8 mouse cellular contexts compared by ENCODE assay signal in the genomic region with DNA sequence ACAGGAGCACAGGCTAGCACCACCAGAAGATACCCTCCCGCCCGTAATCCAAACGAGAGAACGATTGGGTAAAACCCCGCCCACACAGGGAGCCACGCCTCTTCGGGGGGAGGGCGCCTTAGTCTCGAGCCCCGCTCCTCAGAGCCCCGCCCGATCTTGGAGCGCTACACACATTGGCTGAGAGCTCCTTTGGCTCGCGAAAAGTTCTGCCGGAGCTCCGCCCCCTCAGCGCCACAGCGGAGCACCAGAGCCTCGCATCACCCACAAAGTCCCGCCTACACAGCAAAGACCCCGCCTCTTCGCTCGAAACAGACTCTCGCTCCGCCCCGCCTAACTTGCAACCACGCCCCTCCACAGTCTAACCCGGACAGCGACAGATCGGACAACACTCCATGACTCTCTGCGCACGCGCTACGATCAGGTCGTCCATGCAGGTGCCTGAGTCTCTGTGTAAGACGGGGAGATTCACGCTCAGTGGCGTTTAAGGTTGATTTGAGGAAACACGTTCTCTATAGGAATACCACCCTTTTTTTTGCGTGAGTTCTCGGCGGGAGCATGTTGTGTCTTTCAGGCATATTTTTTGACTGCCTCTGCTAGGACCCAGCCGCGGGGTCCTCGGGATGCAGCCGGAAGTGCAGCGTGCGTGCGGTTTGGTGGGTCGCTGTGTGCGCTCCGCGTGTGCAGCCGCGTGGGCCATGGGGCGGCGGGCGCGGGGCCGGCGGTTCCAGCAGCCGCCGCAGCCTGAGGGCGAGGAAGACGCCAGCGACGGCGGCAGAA. TPM values are rescaled to one million over a fixed set of nuclear protein-coding genes. Genes with fewer than 3 reads are reported as not detected.
DNase-seq lines count a peak whose midpoint lies in the region; ATAC-seq and TF ChIP-seq lines count a peak whose summit lies in the region.

Srd5a1 (minus strand) TSS at position 45 of the 777 bp plus-strand sequence.

- peak within 1 kb of the TSS; percentile 94 for H3K4me2 ChIP-seq in forebrain, embryonic 15.5 days (replicated peaks)

- H3K36me3 ChIP-seq in ES-E14 (ENCODE audit: control insufficient read depth, insufficient read depth, low read length, poor library complexity, severe bottlenecking), result peaks cover 26% of the 10 kb centered on the region
- peaks cover 29% of the 10 kb centered on the region for H3K36me3 ChIP-seq in forebrain, embryonic 15.5 days

- no peak for TF ChIP-seq CTCF in lung, adult 2 months (IDR thresholded peaks at IDR 0.05; ENCODE audit: insufficient read depth, low read length)

- peak within 1 kb of the TSS; percentile 74 to 89 for H3K4me3 ChIP-seq in ES-E14 (ENCODE audit: insufficient read depth in 1 of 2, low read depth in 1 of 2, low read length in 2 of 2, poor library complexity in 1 of 2, severe bottlenecking in 1 of 2)
- peak within 1 kb of the TSS; percentile 91 for H3K4me3 ChIP-seq in forebrain, embryonic 15.5 days
- H3K4me3 ChIP-seq in lung, adult 2 months (replicated peaks; ENCODE audit: extremely low read depth, low read depth, low read length), result peak within 1 kb of the TSS; percentile 85

- peak within 1 kb of the TSS; percentile 56; the same call in 1 of the 2 replicates for H3K27ac ChIP-seq in ES-E14 (ENCODE audit: insufficient read depth, low read depth, low read length, poor library complexity, severe bottlenecking)
- peak within 1 kb of the TSS; percentile 80 for H3K27ac ChIP-seq in forebrain, embryonic 15.5 days (replicated peaks)

- TF ChIP-seq POLR2A in lung, adult 2 months (IDR thresholded peaks at IDR 0.05; ENCODE audit: borderline replicate concordance, extremely low read depth, low read depth, low read length), result peak; percentile 47; the same call in 1 of the 2 replicates

- no peaks in the 10 kb centered on the region for H3K9me3 ChIP-seq in ES-E14 (ENCODE audit: control insufficient read depth, insufficient read depth, low read depth, low read length)
- H3K9me3 ChIP-seq in forebrain, embryonic 15.5 days, result no peaks in the 10 kb centered on the region

- peak; percentile 99 for ATAC-seq in forebrain, embryonic 15.5 days (replicated peaks)
- ATAC-seq in neutrophil, adult 5-6 weeks (ENCODE audit: extremely low read depth, insufficient number of reproducible peaks, low FRiP score, poor library complexity, severe bottlenecking), result peak; percentile 91

- H3K27me3 ChIP-seq in forebrain, embryonic 15.5 days, result no peaks in the 10 kb centered on the region

- peak; percentile 99 for DNase-seq in ES-E14 (ENCODE audit: low read depth, low spot score)
- peak; percentile 100 for DNase-seq in cerebellum, adult 11-12 months
- peak; percentile 99 for DNase-seq in heart, postnatal 25 days (ENCODE audit: low spot score)
- DNase-seq in layer of hippocampus, adult 18-20 months (ENCODE audit: low spot score in 2 of 2), result peak; percentile 99 to 100
- DNase-seq in lung, adult 2 months, result peak; percentile 99
- peak; percentile 99 to 100 for DNase-seq in thymus, adult 18-20 months

- in situ Hi-C loops in ES-E14 (cut with MboI; ENCODE audit: low sequenced_read_pairs in 2 of 2, unreplicated experiment in 2 of 2), result no loop called here

- under 1% methylated on average over 69 of the region's 69 CpGs for WGBS in forebrain, embryonic 15.5 days
- under 1% methylated on average over 68 of the region's 69 CpGs for WGBS in lung, adult 2 months

- H3K9ac ChIP-seq in ES-E14 (ENCODE audit: insufficient read depth, low read depth, low read length, poor library complexity, severe bottlenecking), result peak within 1 kb of the TSS; percentile 92
- H3K9ac ChIP-seq in forebrain, embryonic 15.5 days (replicated peaks), result peak within 1 kb of the TSS; percentile 67

- H3K4me1 ChIP-seq in ES-E14 (ENCODE audit: control insufficient read depth in 2 of 2, insufficient read depth in 2 of 2, low read length in 2 of 2, poor library complexity in 1 of 2), result peaks cover 0 to 6% of the 10 kb centered on the region in 2 experiments; a peak in 1 of 4 replicates
- H3K4me1 ChIP-seq in forebrain, embryonic 15.5 days, result peaks cover 17% of the 10 kb centered on the region
- H3K4me1 ChIP-seq in lung, adult 2 months (ENCODE audit: control insufficient read depth, insufficient read depth, low read length), result peaks cover 3% of the 10 kb centered on the region

- intact Hi-C loops in heart, postnatal 25 days (cut with DNase I), result loop anchor here (5.0 to 10.0 kb wide), 4 partner anchors 59 to 1029 kb away; partner anchors contain the start of genes Fastkd3, Mtrr, Nsun2 and Tent4a

TF ChIP-seq in ES-E14, 5 proteins besides CTCF, POLR2A, EP300 and RAD21:
- TF ChIP-seq CHD2 (IDR thresholded peaks at IDR 0.05; ENCODE audit: low read depth, low read length) (no peak), HCFC1 (IDR thresholded peaks at IDR 0.05; ENCODE audit: borderline replicate concordance, insufficient read depth, low read length) (peak; percentile 74)
TF ChIP-seq in ES-E14: peak in this region for 1.

RNA-seq across cellular contexts. Expression of gene Srd5a1, which starts in this region (rescaled TPM):
- 11.5 and 13.5 TPM in 2 replicates for total RNA-seq in ES-E14 (2012; rRNA removed)
- polyA plus RNA-seq in forebrain, embryonic 15.5 days (2015; fragmentation: Nextera tagmentation; extraction: Ambion mirVana), result 24.1 and 28.3 TPM in 2 replicates
- total RNA-seq in heart, postnatal 25 days (2021), result 1 to 10 TPM; 1.4 TPM
- total RNA-seq in layer of hippocampus, adult 18-20 months (2021), result 1 to 10 TPM; 7.2 to 8.0 TPM
- 1.8 and 3.4 TPM in 2 replicates for polyA plus RNA-seq in lung, adult 2 months (2012; rRNA removed)
- total RNA-seq in neutrophil, adult 5-6 weeks (2017), result 0.37 and 0.58 TPM in 2 replicates

Comparison
In these comparisons a context has a peak if more than half of its experiments do, and no peak if none do; other contexts are left out.
1. Peak in every context shown above with its lines: DNase-seq, ATAC-seq, H3K4me3 ChIP-seq and H3K27ac ChIP-seq.
2. Peak in ATAC-seq in neutrophil, adult 5-6 weeks; RNA of the gene not detected or under 1 TPM.